Mouse (Mus musculus) neutrophil, adult 5-6 weeks (primary cell): Measurements from ENCODE around the gene Ift46. TPM values are rescaled to one million over a fixed set of nuclear protein-coding genes. Genes with fewer than 3 reads are reported as not detected.

ENCODE experiments used
- ATAC-seq: fragments of 151-379, 151-347 bp; 2 replicates; pipeline ENCODE4 v1.8.0; 2017; ENCODE audit warnings: mild to moderate bottlenecking, moderate TSS enrichment; ENCODE audit not compliant: insufficient number of reproducible peaks, poor library complexity, low FRiP score, severe bottlenecking; ENCODE audit errors: extremely low read depth
- total RNA-seq: library from RNA; stranded (forward); fragments of 200-1000 nt; gene quantifications from 2 replicates; pipeline ENCODE4 v1.2.3, GENCODE M21; 2017

Gene Ift46
- total RNA-seq, 1 experiment from 2014 or later, result 49.6 TPM

DNA sequence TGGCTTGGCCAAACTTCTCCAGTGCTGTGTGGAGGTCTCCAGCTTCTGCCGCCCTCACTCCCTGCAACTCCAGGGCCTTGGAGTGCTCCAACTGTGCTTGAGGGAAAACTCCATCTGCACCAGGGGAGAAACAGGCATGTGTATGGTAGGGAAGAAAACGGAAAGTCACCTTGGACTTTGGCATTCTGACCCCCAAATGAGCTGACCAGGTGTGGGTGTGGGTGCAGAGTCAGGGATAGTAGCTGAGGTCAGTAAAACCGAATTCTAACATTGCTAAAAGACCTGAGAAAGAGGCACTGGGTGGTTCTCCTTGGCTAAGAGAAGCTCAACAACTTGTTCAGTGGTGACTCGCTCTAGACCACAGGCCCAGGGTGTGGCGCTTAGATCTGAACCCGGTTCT is 34.0 kb downstream of the Ift46 start:
- ATAC-seq, result no peak

DNA sequence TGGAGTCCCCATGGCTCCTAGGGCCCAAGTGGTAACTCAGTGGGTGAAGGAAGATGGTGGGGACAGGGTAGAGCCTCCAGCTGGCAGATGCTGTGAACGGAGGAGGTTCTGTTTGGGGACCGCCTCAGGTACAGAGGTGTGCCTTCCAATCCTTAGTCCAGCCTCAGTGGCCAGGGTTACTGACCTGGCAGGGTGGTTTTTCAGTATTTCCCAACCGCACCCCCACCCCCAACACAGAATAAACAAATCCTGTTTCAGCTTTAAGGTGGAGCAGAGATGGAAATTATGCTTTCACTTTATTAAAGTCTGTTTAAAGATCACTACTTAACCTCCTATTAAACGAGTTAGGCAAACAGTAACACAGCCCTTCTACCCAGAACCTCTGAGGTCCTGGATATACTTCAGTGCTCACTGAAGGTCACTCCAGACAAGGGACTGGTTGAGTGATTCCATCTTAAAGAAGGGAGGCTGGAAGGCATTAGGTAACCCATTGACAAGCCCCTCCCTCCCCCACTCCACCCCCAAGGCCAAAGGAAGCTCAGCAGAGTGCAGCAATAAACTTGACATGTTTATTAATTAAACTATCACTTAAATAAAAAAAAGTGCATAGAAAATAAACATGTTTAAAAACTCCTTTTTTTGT is 35.2 kb downstream of the Ift46 start, which contains the start of gene Ttc36:
Gene Ttc36, minus strand, starts transcription at position 265 of the 643 bp plus-strand sequence.
- ATAC-seq, result no peak

DNA sequence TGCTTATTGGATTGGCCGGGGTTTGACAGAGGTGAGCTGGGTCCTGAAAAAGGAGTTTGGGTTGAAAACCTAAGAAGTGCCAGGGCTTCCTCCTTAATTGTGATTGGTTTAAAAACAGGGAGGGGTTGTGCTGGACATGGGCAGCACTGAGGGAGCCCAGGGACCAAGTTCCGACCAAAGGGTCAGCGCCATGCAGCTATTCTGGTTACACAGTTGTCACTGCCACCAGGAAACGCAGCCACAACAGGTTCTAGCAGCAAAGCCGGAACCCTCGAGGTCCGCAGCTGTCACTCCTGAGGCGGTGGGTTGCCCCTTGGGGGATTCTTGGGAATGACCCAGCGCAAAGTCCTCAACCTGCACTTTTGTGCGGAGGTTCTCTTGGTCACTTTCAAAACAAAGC is 37.0 kb downstream of the Ift46 start:
- no peak for ATAC-seq

DNA sequence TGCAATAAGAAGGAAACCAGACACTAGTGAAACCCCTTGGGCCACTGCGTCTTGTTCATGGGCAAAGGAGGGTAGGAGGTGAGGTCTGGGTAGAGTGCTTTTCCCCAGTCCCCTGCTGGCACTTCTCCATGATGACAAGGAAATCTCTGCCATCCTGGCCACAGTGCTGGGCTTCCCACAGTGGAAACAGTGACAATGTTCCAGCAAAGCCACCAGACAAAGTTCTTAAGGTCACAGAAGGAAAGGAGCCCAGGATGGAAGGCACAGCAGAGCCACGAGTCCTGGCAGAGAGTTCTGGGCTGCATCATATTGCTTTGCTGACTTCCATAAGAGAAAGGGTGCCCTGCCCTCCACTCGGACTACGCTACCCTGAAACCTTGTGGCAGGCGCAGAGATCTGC is 37.8 kb downstream of the Ift46 start:
- ATAC-seq, result no peak

DNA sequence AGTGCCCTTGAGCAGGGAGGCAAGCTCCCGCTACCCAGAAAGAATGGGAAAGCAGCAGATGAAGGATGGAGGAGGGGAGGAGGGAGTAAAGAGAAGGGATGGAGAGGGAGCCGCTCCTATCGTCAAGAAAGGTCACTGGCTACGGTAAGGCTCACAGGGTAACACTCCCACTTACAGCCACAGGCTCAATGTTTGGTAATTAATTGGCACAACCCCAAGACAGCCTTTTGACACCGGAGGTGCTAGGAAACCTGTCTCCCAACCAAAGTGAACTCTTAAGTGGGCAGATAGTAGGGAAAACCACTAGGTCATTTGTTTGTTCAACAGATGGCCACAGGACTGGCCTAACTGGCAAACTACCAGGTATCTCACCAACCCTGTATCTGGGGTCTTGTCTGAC is 39.4 kb downstream of the Ift46 start:
- no peak for ATAC-seq

DNA sequence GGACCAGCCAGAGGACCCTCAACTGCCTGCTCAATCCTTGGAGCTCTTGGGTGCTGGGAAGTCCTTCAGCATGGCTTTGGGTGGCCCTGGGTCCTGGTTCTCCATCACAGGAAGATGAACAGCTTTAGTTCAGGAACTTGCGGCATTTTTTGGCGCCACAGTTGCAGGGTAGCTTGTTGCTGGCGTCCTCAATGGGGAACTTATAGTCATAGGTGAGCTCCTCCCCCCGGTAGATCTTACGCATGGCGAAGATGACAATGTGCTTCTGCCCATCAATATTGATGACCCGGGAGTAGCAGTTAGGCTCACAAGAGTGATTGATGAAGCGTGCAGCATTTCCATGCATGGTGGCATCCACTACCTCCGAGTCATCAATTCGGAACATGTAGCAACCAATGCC is 40.1 kb downstream of the Ift46 start:
- ATAC-seq, result no peak

DNA sequence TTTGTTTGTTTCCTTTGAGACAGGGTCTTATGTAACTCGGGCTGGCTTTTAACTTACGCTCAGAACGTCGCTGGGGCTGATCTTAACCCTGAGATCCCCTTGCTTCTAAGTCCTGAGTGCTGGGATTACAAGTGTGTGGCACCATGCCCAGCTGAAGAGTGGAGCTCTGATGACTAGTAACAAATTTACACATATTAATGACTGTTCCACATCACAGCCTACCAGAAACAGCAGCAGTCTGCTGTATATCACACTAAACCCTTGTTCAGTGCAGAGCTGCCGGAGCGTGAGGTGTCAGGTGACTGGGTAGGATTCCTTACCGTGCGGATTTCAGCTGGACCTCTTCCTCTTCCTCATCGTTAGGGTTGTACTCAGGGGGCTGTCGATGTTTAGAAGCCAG is 42.6 kb downstream of the Ift46 start:
- no peak for ATAC-seq

DNA sequence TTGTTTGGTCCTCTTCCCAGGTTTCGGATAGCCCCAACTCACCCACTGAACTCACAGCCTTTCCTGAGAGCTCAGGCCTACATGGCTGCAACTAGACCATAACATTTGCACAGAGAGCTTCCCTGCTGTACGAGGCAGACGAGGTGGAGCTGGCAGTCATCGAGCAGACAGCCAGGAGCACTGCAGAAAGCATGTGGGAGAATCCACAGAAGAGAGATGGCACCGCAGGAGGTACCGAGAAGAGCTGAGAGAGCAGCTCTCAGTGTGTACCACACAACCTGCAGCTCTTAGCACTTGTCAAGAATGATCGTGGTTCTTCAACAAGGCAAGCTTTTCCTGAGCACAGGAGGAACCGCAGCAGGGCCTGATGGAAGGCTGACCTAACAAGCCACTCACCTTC is 46.5 kb downstream of the Ift46 start:
- ATAC-seq, result no peak

DNA sequence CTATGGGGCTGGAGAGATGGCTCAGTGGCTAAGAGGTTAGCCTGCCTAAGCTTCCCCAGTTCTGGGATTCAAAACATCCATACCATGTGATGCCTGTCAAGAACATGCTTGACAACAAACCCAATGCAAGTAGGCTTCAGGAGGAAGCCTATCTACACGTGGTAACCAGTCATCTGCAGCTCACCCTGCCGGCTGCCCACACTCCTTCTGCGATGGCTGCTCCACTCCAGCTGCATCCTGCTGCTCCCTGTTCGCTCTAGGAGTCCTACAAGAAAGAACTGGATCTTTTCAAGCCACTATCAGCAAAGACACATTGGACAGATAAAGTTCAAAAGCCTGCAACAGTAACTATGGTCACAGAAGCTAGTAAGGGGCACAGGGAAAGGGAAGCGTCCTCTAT is 49.8 kb downstream of the Ift46 start:
- no peak for ATAC-seq

DNA sequence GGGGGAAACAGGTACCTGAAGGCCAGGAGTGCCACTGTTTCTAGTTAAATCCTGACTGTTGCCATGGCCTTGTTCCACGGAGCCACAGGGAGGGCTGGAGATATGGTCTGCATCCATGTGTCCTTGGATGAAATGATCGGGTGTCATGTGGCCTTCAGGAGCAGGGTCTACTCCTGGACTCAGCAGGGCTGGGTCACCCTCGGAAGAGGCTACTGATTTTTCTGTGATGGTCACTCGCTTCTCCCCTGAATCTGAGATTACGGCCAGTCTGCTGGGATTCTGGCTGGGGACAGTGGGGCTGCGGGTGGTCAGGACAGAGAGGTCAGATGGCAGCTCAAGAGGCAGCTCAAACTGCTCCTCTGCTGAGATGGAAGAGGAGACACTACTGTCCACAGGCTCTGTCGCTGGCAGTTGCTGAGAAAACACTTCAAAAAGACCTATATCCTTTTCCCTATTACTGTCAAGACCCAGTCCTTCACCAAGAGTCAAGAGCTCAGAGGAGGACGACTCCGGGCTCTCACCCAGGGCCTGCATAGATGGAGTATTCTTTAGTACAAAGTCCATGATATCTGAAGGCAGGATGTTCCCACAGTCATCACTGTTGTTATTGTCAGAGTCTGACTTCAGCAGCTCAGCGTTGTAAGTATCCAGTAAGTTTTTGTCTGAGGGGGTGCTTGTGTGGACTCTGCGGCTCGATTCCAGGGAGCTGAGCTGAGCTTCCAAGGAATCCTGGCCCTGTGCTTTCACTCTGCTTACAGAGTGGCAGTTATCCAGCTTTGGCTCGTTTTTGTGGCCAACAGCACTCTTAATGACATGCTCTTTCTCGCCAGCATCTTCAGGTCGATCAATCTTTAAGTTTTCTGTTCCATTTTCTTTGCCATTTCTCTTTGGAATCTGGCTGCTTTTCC is 52.5 kb downstream of the Ift46 start:
- ATAC-seq, result no peak

DNA sequence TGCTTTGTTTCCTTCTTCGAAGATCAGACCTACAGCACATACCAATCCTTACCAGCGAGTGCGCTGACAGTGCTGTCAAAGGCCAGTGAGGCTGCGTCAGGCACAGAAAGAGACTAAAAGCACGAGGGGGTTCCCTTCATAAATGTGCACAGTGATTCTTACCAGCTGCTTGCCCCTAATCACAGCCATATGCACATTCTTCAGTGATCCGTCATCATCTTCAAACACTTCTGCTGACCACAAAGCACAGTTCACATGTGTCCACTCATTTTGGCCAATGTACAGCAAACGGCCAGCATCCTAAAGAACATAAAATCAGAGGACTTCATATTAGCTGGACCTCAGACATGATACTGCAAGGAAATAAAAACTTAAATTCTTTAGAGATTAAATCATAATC is 59.0 kb downstream of the Ift46 start:
- ATAC-seq, result no peak

DNA sequence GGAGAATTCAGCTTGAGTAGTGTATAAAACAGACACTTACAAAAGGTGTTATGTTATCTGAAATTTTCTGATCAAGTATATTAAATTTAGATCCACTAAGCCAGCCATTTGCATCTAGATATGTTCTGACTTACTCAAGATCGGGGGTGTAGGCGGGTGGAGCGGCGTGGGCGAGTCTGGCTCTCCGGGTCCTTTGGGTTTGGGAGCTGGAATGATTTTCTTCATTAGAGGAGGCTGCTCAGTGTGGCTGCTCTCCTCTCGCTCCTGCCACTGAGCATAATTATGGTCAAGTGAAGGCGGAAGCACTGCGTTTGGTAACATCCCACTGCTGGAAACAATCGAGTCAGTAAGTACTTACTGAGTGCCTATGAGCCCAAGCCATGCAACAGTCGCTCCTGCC is 61.2 kb downstream of the Ift46 start:
- ATAC-seq, result no peak

DNA sequence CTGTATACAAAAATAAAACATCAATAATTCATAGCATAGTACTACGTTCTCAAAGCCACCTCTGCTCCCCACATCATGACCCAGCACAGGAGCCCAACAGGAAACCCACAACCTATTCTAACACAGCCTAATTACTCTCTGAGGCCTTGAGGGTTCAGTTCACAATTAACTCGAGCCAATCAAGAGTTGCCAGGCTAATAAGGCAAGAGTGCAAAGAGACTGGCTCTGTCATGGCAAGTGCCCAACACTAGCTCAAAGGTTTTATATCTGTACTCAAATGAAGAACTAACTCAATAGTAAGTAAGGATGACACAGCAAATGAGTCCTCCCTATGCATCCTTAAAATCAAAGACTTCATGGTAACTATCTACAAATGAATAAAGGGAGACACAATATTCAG is 62.8 kb downstream of the Ift46 start:
- no peak for ATAC-seq

DNA sequence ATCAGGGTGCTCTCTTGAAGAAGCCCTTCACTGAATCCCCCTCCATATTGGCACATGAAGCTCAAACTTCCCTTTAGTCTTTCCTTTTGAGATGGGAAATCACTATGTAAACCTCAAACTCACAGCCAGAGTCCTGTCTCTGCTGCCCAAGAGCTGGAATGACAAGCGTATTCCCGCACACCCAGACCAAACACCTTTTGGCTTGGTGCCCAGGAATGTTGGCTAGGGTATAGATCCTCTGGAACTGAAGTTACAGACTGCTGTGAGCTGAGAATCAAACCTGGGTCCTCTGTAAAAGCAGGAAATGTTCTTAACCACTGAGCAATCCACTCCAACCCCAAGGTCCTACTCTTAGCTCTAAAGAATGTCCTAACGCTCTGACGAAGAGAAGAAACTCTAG is 64.6 kb downstream of the Ift46 start:
- ATAC-seq, result no peak

DNA sequence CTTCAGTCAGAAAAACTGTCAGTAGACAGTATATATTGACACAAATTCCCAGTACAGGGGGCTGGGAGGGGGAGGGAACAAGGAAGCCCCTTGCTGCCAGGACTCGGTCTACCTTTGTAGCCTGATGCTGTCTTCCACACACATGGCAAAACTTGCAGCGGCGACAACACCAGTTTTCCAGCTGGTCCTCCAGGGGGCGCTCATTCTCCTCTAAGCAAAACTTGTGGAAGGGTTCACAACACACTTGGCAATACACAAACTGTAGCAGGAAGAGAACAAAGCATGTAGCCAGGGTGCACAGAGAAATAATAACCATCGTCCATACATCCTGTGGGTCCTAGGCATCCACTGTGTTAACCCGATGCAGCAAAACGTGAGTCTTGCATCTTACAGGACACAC is 68.7 kb downstream of the Ift46 start:
- peak; percentile 50 for ATAC-seq

DNA sequence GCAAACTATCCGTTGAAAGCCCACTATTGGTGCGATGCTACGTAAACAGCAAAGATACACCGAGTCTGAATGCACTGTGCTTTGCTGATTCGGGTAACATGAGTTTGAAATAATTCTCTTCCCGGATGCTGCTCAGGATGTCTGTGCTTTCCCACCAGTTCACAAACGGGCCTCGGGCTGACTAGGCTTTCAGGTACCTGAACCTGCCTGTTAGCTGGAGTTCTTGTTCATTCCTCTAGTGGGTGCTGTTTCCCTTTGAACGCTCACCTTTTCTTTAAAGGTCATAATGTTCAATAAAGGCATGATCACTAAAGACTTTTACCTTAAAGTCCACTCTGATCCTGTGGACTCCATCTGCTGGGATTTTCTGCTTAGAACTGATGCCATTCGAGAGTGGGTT is 73.5 kb downstream of the Ift46 start:
- peak; percentile 57; the same call in 1 of the 2 replicates for ATAC-seq

Other genes starting within 250 kb of the Ift46 start
- gene Cxcr5, start 206.0 kb upstream of the Ift46 start, total RNA-seq, result 207 and 222 TPM in 2 replicates
- 301 and 311 TPM in 2 replicates for gene Ddx6, start 163.0 kb upstream of the Ift46 start, total RNA-seq
- gene Treh, start 94.7 kb upstream of the Ift46 start, total RNA-seq, result not detected in 2 replicates
- 0.25 TPM in 1 of 2 replicates, not detected in the other for gene Phldb1, start 32.7 kb upstream of the Ift46 start, total RNA-seq
- 130 and 132 TPM in 2 replicates for gene Arcn1, start 63 bp upstream of the Ift46 start, total RNA-seq
- gene Tmem25, start 31.4 kb downstream of the Ift46 start, total RNA-seq, result 0.25 TPM in 1 of 2 replicates, not detected in the other
- gene Ttc36, start 35.2 kb downstream of the Ift46 start, total RNA-seq, result 0.93 and 1.4 TPM in 2 replicates
- gene Kmt2a, start 113.4 kb downstream of the Ift46 start, total RNA-seq, result 56.5 and 64.5 TPM in 2 replicates
- gene Atp5l, start 152.8 kb downstream of the Ift46 start, total RNA-seq, result 48.6 and 74.2 TPM in 2 replicates
- gene Ube4a, start 197.7 kb downstream of the Ift46 start, total RNA-seq, result 45.8 and 48.0 TPM in 2 replicates
- 81.3 and 90.1 TPM in 2 replicates for gene Cd3g, start 212.5 kb downstream of the Ift46 start, total RNA-seq
- 18.5 and 21.4 TPM in 2 replicates for gene Cd3d, start 213.9 kb downstream of the Ift46 start, total RNA-seq
- gene Cd3e, start 241.7 kb downstream of the Ift46 start, total RNA-seq, result 14.1 and 18.3 TPM in 2 replicates